Mouse (Mus musculus) megakaryocyte, embryonic 14.5 days (primary cell): ENCODE measurements around the gene Klf7.

Experiments
- FLI1 ChIP-seq: IDR thresholded peaks from 2 replicates; pipeline ENCODE4 v1.6.1; 2012; ENCODE audit warnings: low read length, inconsistent platforms, mixed read lengths
- GATA1 ChIP-seq: IDR thresholded peaks from 3 replicates; pipeline ENCODE4 v1.6.1; 2012; ENCODE audit warnings: mixed read lengths, low read length, inconsistent platforms, borderline replicate concordance

DNA sequence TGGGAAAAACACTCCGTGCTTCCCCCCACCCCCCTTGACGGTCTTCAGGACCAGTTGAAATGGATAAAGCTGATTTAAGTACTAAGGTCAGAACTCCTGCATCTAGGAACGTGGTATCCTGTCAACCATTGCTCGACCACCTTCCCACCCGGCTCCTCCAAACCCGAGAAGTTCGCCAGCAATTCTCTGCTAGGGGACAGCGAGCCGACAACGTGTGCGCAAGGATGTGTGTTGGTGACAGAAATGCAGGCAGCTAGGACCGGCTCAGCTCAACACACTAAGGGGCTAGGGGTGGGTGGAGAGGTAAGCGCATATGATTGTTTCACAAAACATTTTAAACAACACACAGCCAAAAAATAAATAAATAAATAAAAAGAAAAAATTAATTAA lies 1.7 kb downstream of the Klf7 start:
- TF ChIP-seq GATA1: no peak
- TF ChIP-seq FLI1: no peak
